Mouse (Mus musculus) C2C12 (cell line): ENCODE measurements around the gene Haghl.

ENCODE experiments used
- CTCF ChIP-seq: IDR thresholded peaks from one replicate; pipeline ENCODE4 v1.5.1; 2011; ENCODE audit not compliant: control insufficient read depth, insufficient read depth, insufficient read length
- FOSL1 ChIP-seq: IDR thresholded peaks from one replicate; pipeline ENCODE4 v1.8.0; 2011; ENCODE audit warnings: mild to moderate bottlenecking, low read length; ENCODE audit not compliant: poor library complexity, insufficient read depth, severe bottlenecking
- MAX ChIP-seq: IDR thresholded peaks from one replicate; pipeline ENCODE4 v1.6.1; 2011; ENCODE audit warnings: mild to moderate bottlenecking, control low read depth
- USF1 ChIP-seq: IDR thresholded peaks from one replicate; pipeline ENCODE4 v1.6.1; 2011; ENCODE audit warnings: low read depth, mild to moderate bottlenecking, control low read depth, moderate library complexity

GRCm38 (mm10) chr17:25810890-25811289, 25.4 kb upstream of the Haghl start:
- no peak for TF ChIP-seq CTCF
- TF ChIP-seq MAX = no peak
- no peak for TF ChIP-seq FOSL1
- no peak for TF ChIP-seq USF1
